Mouse (Mus musculus) 416B (cell line): Measurements from ENCODE around the gene Dab1.

ENCODE experiments used
- DNase-seq: peaks from one replicate; pipeline ENCODE4 v3.0.0; 2011; ENCODE audit warnings: low read depth

Gene Dab1

DNA sequence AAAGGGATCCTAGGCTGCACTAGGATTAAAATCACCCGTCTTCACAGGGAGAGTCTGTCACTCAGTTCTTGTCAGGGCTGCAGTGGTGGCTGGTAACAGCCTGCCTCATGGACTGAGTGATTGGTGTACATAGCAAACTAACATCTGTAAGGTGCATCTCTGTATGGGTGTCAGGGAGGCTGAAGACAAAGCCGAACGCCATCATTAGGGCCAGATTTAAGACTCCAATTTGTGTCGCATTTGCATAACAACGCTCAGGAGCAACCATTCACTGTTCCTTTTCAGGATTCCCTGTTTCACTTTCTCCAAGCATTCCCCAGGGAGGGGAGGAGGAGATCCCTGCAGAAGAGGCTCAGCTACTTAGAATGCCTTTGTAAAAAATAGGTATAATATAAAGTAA lies 219.2 kb downstream of the Dab1 start:
- DNase-seq: no peak

DNA sequence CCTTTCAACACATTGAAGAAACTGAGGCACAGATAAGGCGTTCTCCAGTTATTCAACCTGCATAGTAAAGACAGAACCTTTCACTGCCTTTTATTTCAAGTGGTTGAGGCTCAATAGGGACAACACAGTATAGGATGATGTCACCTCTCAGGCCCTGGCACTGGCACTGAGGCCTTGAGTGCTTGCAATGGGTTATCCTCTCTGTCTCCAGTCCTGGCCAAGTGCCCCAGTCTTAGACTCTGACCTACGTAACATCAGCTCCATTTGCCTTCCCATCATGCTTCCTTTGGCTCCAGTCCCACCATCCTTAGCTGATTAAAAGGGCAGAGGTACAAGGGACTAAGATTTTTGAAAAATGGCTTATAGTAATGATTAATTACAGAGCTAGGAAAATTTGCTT lies 220.4 kb downstream of the Dab1 start:
- no peak for DNase-seq

DNA sequence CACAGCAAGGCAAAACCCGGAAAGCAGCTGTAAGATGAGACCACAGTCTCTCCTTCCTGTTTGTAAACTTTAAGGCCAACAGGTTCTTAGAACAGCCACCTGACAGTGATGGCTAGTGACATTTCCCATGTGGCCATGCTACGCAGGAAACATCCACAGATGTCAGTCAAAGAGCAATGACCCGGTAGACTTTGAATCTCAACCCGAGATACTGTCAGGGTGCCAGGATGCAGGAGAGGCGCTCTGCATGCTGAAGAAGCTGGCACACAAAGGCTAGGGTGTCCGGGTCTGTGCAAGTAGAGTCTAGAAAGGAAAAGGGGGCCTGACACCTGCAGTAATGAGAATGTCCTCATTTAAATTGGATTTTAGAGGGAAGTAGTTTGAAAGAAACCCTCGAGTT lies 222.0 kb downstream of the Dab1 start:
- DNase-seq: no peak

DNA sequence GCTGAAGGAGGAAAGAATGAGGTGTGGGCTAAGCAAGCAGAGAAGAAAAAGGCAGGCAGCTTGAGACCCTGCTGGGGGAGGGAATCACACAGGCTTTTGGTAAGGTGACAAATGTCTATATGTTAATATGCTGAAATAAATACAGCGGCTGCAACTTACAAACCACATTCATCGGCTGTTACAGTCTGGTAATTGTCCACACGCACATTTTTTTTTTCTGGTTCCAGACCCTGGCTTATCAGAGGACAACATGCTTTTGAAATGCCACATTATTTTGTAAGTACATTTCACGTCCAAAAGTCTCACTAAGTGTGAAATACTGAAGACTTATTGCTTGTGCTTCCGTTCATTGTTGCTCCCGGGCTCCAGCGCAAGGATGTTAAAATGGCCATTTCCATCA lies 225.5 kb downstream of the Dab1 start:
- no peak for DNase-seq

DNA sequence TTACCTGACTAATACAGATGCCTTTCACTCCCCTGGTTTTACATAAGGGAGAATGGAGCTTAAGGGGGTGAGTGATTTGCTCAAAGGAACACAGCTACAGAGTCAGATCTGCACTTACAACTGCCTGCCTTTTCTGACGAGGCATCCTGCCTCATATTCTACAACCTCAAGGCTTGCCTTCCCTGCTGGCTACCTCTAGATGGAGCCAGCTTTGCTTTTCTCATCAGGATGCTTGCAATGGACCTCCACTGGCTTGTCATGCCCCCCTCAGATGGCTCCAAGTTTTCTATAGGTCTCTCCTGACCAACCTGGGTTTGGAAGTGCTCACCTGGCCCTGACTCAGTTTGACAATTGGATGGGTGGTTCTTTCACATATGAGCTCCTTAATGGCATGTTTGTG lies 238.0 kb downstream of the Dab1 start:
- no peak for DNase-seq

DNA sequence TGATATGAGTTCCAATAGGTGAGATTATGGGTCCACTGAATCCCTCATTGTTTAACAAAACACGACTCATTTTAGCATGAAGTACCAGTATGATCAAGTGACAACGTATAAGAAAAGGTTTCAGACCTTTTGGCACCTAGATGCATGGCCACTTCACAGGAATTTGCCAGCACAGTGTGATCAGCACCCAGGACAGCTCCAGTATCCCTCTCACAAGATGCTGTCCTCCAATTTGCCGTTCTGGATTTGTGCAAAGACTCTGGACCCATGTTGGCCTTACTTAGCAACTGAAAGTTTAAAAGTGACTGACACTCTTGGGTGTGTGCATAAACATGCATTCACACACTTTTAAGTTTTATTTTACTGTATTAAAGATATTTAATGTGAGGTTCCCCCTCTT lies 256.4 kb downstream of the Dab1 start:
- peak; percentile 1 for DNase-seq

DNA sequence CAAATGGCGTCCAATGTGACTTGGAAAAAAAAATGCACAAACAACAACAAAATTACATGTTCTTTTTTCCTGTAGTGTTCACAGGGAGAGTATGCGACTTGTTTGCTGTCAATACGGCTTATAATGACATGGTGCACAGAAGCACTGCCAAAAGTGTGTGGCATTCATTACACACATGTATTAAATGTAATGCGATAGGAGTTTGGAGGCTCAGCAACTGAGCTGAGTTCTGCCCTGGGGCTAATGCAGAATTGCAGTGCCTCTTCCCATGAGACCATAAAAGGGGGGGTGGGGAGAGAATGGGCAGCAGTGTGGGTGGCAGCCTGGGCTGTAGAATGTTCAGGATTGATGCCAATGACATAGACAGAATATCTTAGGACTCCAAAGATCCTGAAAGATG lies 259.7 kb downstream of the Dab1 start:
- no peak for DNase-seq

DNA sequence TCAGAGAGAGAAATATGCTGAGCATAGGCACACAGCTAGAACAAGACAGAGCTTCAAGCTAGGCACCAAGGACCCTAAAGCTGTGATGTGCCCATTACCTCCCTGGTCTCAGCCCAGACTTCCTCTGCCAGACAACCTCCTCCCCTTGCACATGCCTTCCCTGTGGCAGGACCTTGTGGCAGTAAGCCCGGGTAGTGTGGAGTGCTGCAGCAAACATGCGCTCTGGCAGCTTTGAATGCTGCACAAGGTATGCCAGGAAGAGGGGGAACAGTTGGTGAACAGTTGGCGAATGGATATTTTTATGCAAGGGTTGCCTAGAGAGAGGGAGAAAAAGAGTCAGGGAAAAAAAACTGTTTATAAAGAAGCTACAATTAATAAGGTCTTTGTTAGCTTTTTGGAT lies 262.5 kb downstream of the Dab1 start:
- no peak for DNase-seq

DNA sequence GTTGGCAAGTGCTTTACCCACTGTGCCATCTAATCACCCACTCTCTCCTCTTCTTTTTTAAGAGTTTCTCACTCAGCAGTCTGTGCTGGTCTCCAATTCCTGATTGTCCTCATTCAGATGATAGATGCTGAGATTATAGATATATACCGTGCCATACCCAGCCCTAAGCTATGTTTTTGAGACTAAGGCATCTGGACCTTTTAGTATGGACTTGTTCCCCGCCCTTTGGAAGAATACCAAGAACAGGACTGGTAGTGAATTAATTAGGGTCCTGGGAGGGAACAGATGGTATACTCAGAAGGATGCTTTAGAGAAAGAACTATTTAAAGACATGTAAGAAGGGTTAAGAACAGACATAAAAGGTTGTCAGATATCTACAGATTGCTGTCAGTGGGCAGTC lies 268.9 kb downstream of the Dab1 start:
- no peak for DNase-seq

DNA sequence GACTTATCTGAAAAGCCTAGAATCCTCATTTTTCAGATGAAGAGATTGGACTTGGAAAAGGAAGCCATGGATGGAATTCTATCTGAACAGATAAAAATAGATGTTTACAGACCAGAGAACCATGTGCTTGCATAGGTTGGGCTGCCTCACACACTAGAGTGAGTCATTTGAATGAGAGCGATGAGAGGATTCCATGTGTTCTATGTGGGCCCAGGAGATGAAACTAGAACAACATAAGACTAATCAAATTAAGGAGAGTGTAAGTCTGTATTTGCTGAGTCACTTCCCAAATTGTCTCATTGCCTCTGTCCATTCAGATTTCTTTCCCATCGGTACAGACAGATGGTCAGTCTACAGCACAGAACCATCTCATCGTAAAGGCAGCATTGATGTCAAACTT lies 270.0 kb downstream of the Dab1 start:
- DNase-seq: no peak

DNA sequence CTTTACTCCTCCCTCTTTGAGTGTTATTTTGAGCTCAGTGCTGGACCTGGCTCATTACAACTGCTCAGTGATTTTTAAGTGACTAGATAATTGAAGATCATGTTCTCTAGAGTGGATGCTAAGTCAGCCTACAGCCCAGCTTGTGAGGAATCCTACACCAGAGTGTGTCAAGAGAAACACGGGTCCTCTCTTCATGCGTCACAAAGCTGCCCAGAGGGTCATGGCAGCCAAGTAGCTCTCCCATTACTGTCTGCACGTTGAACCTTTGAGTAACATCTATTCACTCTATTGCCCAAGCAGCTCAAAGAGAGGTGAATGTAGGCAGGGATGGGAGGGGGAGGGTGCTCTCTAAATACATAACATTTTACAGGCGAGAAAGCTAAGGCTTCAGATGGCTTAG lies 277.6 kb downstream of the Dab1 start:
- no peak for DNase-seq

DNA sequence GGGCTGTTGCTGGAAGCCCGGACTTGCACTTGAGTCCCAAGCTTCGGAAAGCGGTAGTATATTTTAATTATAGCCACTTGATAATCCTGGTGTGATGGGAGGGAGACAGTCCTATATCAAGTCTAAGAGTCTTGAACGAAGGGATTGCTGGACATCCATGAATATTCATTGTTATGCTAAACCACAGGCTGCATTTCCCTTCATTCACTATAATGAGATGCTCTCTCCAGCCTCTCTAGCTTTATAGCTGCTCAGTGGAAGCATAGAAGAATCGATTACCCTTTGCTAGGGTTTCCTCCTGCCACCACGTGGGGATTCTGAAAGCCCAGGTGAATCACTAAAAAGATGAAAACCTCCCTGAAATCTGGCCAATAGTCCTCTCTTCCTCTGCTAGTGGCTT lies 278.5 kb downstream of the Dab1 start:
- no peak for DNase-seq

DNA sequence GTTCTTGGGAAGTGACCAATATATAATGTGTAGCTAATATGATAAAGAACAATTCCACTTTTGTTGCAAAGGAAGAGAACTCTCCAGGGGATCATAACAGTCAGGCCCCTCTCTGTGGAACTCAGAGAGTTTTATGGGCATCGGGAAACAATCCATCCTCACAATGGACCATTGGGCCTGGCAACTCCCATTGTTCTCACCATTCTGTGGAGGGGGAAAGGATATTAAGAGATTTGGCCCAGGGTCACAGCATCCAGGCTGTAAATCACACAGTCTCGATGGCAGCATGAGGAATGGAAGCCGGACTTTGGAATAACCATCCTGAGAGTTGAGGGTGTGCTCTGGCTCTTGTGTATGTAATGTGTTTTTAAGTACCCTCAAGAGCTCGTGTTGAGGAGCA lies 292.3 kb downstream of the Dab1 start:
- no peak for DNase-seq

DNA sequence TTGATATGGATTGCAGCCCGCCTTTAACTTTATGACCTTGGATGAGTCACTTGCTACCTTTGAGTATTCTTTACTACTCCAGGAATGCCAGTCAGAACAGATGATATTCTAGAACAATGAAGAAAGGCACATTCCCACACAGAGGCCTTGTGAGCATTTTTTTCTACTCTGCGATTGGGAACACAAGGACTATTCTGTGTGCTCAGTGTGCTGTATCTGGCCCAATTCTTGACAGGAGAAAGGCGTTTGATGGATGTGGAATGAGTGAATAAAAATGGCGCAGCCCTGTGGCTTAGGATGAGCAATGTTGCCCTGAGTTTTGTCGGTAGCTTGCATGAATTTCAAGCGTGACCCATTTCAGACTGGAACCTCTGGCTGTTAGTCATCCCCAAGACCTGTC lies 292.9 kb downstream of the Dab1 start:
- no peak for DNase-seq

DNA sequence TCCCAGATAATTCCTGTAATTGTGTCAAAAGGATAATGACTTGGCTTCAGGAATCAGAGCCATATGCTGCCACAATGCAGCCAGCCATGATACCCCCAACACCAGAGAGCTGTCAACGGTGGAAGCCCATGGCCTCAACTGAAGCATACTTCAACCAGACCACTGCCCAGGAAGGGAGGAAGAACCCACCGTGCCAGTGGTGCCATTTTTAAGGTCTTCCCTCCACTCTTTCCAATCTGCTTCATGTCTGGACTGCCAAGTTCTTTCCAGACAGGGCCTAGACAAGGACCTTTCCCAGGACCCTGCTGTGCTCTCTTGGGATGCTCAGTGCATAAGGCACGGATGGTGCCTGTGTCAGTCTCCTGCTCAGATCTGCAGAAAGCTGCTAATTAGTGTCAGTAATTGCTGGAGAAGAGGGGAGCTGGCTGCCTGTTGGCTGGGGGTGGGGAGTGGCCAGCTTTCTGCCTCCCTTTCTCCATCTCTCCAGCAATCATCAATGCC lies 303.3 kb downstream of the Dab1 start:
- DNase-seq: no peak

DNA sequence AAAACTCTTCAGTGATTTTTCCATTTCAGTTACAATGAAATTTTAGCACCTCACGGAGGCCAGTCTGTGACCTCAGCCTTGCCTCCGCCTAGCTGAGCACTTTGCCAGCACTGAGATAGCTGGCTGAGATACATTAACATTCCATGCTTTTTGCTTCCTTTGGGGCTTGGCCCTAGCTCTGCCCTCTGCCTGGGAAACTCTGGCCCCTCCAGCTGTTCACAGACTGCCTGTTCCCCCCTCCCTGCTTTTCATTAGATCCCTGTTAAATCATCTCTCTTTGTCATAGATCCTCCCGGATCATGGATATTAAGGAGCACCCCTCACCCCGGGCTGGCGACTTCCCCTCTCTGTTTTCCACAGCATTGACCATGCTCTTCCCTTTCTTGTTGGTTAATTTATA lies 307.5 kb downstream of the Dab1 start:
- DNase-seq: no peak

DNA sequence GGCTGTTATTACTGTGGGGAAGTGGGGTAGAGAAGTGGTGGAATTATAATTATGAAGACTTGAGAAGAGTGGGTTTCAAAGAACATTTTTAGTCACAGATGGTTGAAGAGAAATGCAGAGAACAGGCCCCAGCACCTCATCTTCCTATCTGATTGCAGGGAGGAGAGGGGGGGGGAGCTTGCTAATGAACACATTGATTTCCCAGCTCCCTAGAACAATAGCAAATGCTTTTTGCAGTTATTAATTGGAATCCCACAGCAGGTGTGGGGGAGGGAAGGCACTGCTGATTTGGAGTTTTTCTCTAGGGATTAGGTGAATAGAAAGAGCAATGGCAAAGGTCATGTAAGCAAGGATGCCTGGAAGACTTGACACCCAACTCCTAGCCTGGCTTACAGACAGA lies 310.5 kb downstream of the Dab1 start:
- no peak for DNase-seq

DNA sequence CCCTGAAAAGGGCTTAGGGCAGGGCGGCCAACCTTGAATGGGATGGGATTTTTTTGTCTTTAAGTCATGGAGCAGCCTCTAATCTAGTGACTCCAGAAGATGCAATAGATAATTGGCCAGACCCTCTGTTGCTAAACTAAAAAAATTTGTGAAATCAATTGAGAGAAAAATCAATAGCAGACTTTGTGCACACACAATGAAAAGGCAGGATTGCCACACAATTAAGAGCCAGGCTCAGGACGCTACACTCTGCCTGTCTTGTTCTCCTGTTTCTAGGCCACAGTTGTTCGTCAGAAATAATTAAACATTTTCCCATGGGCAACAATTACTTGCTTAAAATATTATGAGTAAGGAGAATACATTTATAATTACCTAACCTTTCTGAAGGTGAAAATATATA lies 315.2 kb downstream of the Dab1 start:
- no peak for DNase-seq

DNA sequence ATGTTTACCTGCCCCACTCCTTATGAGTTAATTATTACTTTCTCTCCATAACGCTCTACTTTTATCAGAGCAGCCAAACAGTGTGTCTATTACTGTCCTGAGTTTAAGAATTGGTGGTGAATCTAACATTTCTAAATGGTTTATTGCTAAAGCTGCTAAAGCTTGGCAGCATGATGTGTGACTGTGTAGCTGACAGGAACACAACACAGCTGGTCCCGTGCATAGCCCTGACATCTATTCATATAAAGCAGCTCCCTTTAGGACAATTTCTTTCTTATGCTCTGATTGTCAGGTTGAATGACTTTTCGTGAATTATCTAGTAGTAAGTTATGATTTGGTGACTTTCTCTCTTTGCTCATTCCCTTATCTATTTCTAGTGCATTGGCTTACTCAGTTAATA lies 329.1 kb downstream of the Dab1 start:
- DNase-seq: no peak

DNA sequence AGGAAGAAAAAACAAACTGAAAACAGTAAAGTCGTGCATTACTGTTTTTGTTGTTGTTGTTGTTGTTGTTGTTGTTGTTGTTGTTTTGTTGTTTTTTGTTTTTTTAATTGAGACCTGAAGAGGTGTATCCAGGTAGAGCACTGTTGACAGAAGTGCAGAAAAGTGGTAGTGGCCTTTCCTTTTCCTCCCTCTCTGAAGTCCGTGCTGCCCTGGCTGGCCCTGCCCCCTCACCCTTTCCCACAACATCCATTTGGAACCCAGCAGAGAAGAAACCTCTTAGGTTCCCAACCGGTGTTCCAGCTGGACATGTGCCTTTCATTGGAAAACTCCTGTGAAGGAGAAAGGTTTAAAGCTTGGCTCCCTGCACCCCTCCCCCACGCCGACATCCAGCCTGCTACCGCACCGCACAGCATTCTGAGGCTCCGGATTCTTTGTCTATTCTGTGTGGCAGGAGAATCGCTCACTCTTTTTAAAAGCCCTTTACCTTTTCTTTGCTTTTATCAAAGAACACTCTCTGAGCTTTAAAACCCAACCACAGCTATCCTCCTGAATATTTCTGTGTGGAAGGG lies 334.6 kb downstream of the Dab1 start:
- DNase-seq: no peak

DNA sequence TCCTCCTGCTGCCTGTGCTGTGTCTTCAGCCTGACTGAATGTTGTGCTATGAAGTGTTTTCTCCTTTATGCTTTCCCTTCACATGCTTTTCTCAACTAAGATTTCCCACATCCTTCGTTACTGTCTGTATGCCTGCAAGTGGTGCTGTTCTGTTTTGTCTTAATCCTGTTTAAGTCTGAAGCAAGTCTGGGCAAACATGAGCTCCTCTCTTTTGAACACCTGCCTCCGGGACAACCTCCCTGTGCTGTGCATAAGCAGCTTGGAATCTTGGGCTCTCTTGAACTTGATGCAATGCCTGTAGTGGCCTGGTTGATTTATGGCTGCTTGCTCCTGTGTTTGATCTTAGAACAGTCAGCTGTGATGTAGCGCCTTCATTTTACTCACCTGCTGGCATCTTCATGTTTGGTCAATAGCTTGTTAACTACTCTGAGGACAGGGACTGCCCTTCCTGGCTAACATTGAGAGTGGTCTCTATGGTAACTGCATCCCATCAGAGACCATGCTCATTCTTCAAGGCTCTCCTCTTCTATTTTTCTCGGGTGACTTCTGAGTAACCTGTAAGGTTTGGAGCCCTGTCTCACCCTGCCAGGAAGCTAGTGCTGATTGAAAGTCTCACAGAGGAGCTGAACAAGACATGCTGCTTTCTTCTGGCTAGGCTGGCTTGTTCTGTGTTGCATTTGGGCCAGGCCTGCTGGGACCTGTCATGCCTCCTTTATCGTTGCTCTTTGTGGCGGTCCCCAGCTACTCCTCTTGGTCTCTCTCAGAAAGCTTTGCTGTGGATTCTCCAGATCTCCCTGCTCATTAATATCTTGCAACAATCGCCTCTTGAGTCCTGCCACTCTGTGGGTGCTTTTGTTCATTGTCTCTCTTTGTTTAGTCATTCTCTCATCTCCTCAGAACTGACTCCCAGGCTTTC lies 342.2 kb downstream of the Dab1 start:
- DNase-seq: no peak

DNA sequence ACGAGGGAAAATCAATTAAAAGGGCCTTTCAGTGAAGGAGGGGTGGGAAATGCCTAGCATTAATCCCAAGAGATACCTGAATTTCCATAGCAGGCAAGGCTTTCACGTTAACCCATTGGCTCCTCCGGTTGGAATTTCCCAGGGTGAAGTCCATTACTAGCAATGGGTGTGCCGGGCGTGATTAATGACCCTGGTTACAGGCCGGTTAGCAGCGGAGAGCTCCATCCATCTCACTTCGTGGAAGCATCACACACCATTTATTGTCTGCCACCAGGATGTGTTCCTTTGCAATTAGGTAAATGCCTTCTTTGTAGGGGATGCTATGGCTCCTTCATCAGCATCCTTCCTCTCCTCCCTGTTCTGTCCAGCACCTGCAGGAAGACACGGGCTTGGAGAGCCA lies 350.7 kb downstream of the Dab1 start:
- DNase-seq: no peak

DNA sequence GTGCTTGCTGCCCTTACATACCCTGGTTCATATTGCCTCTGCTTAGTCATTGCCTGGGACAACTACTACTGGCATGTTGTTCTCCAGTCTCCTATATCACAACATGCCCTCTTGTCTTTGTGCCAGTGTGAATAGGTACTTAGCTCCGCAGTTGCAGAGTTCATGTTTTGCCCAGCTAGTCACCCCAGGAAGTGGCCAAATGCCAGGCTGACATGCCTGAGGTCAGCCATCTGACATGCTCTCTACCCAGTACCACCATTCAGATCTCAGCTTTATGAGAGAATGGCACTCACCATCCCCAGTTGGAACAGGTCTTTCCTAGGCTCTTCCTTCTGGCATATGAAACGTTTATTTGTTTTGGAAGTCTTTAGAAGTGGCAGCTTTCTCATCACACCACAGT lies 355.4 kb downstream of the Dab1 start:
- no peak for DNase-seq

DNA sequence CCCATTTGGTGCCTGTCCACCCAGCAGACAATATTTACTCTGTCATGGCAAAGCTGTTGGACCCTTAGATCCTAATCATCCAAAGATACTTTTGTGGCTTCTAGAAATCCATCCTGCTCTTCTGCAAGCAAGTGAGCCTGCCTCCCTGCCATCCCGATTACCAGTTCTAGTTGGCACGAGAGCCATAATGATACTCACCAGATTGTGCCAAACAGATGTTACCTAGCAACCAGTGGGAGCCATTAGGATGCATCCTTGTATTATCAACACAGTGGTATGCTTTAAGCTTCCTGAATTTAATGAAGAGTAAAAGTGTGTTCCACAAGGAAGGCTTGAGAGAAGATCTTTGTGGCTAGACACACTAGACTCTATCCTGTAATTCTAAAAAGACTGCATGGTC lies 355.8 kb downstream of the Dab1 start:
- no peak for DNase-seq
